Mouse (Mus musculus) liver, embryonic 16.5 days (tissue): ENCODE data around the gene Eya2. TPM values are rescaled to one million over a fixed set of nuclear protein-coding genes. Genes with fewer than 3 reads are reported as not detected.
"Not testable (repeated sequence)": the region's sequence is repeated elsewhere in the genome, so short reads cannot be mapped to it uniquely, and the experiment has no call there.

Experiments used
- ATAC-seq: fragments of 200-750 bp; cut with Nextera tagmentation; 2 replicates; pipeline ENCODE4 v1.8.0; 2017; ENCODE audit warnings: low read depth, mild to moderate bottlenecking, moderate number of reproducible peaks, moderate library complexity
- H3K27ac ChIP-seq: fragments of 300-500 bp; sonication (generic); 2 replicates; pipeline ENCODE4 v1.5.1; 2014; ENCODE audit warnings: mild to moderate bottlenecking, low read length
- H3K27me3 ChIP-seq: fragments of 300-500 bp; sonication (generic); 2 replicates; pipeline ENCODE4 v1.6.1; 2014; ENCODE audit warnings: low read depth, low read length, mixed read lengths; ENCODE audit not compliant: control insufficient read depth, insufficient read depth
- H3K36me3 ChIP-seq: fragments of 300-500 bp; sonication (generic); 2 replicates; pipeline ENCODE4 v1.6.1; 2014; ENCODE audit warnings: mild to moderate bottlenecking; ENCODE audit not compliant: control insufficient read depth, insufficient read depth
- H3K4me1 ChIP-seq: fragments of 300-500 bp; sonication (generic); 2 replicates; pipeline ENCODE4 v1.6.1; 2014; ENCODE audit warnings: low read depth, low read length, mixed read lengths; ENCODE audit not compliant: control insufficient read depth
- H3K4me2 ChIP-seq: fragments of 300-500 bp; sonication (generic); 2 replicates; pipeline ENCODE4 v1.6.1; 2014; ENCODE audit warnings: low read depth, low read length, mixed read lengths
- H3K4me3 ChIP-seq: fragments of 300-500 bp; sonication (generic); 2 replicates; pipeline ENCODE4 v1.5.1; 2014; ENCODE audit warnings: low read depth, mild to moderate bottlenecking, low read length
- H3K9ac ChIP-seq: fragments of 300-500 bp; sonication (generic); 2 replicates; pipeline ENCODE4 v1.6.1; 2014; ENCODE audit warnings: low read depth, low read length
- H3K9me3 ChIP-seq: fragments of 300-500 bp; sonication (generic); replicated peaks from 2 replicates; pipeline ENCODE4 v1.6.1; 2016; ENCODE audit warnings: low read length; ENCODE audit not compliant: control insufficient read depth
- WGBS: fragments of 180-500 bp; shearing (Covaris S2); extraction: QIAGEN DNeasy Blood & Tissue Kit; methylation state at CpG from one replicate; pipeline ENCODE4 v1.1.7; 2014; ENCODE audit not compliant: insufficient replicate concordance; 5-methylcytosine and 5-hydroxymethylcytosine counted together
- polyA plus RNA-seq: library from polyadenylated mRNA; unstranded; fragments of >200 nt; fragmentation: Nextera tagmentation; extraction: Ambion mirVana; gene quantifications from 2 replicates; pipeline ENCODE4 v1.2.1, GENCODE M21; 2015

The Eya2 gene
- polyA plus RNA-seq, 1 experiment from 2014 or later = 0.22 TPM

- H3K4me3 ChIP-seq = no peak overlapping the region
- H3K27ac ChIP-seq = no peak overlapping the region
- no peak for ATAC-seq
- H3K9ac ChIP-seq = no peak overlapping the region
- no peaks in the 10 kb centered on the region for H3K4me1 ChIP-seq
- 81% methylated on average over 8 of the region's 8 CpGs for WGBS
- no peak overlapping the region for H3K4me2 ChIP-seq
- H3K27me3 ChIP-seq = no peaks in the 10 kb centered on the region
- no peaks in the 10 kb centered on the region for H3K9me3 ChIP-seq
- peaks cover 36% of the 10 kb centered on the region for H3K36me3 ChIP-seq
These were observed 203.0 kb downstream of the Eya2 start for GRCm38 (mm10) chr2:165797876-165798275.

- peaks cover 41% of the 10 kb centered on the region for H3K36me3 ChIP-seq
- H3K9me3 ChIP-seq, H3K4me1 ChIP-seq, H3K4me3 ChIP-seq, H3K27ac ChIP-seq, H3K4me2 ChIP-seq, H3K27me3 ChIP-seq, H3K9ac ChIP-seq, ATAC-seq: not testable (repeated sequence)
- WGBS = 86% methylated on average over 3 of the region's 3 CpGs
These were observed 205.3 kb downstream of the Eya2 start for GRCm38 (mm10) chr2:165800174-165800573.

GRCm38 (mm10) chr2:165808179-165808975 is 213.5 kb downstream of the Eya2 start:
- Histone ChIP-seq H3K36me3 (peaks cover 57% of the 10 kb centered on the region), H3K27me3 (no peaks in the 10 kb centered on the region), H3K9ac (no peak overlapping the region), H3K27ac (no peak overlapping the region), H3K4me1 (no peaks in the 10 kb centered on the region), H3K9me3 (no peaks in the 10 kb centered on the region), H3K4me2 (no peak overlapping the region), H3K4me3 (no peak overlapping the region)
- ATAC-seq = no peak
- WGBS = 89% methylated on average over 12 of the region's 12 CpGs

- H3K36me3 ChIP-seq = peaks cover 63% of the 10 kb centered on the region
- ATAC-seq = no peak
These were observed 214.3 kb downstream of the Eya2 start for GRCm38 (mm10) chr2:165809091-165809490.

GRCm38 (mm10) chr2:165809901-165810477 is 215.2 kb downstream of the Eya2 start:
- Histone ChIP-seq H3K27ac (no peak overlapping the region), H3K9me3 (no peaks in the 10 kb centered on the region), H3K4me3 (no peak overlapping the region), H3K4me1 (no peaks in the 10 kb centered on the region), H3K36me3 (peaks cover 64% of the 10 kb centered on the region), H3K4me2 (no peak overlapping the region), H3K9ac (no peak overlapping the region), H3K27me3 (no peaks in the 10 kb centered on the region)
- ATAC-seq = no peak
- 83% methylated on average over 5 of the region's 5 CpGs for WGBS

More at GRCm38 (mm10) chr2:165809091-165809490, 214.3 kb downstream of the Eya2 start:
- Histone ChIP-seq H3K4me1 (no peaks in the 10 kb centered on the region), H3K27ac (no peak overlapping the region), H3K4me3 (no peak overlapping the region), H3K9ac (no peak overlapping the region), H3K9me3 (no peaks in the 10 kb centered on the region), H3K4me2 (no peak overlapping the region), H3K27me3 (no peaks in the 10 kb centered on the region)
- 87% methylated on average over 5 of the region's 5 CpGs for WGBS

GRCm38 (mm10) chr2:165811536-165811935 is 216.7 kb downstream of the Eya2 start:
- no peaks in the 10 kb centered on the region for H3K4me1 ChIP-seq
- no peak overlapping the region for H3K9ac ChIP-seq
- no peaks in the 10 kb centered on the region for H3K27me3 ChIP-seq
- ATAC-seq = no peak
- no peak overlapping the region for H3K4me2 ChIP-seq
- no peaks in the 10 kb centered on the region for H3K9me3 ChIP-seq
- 64% methylated on average over 5 of the region's 5 CpGs for WGBS
- no peak overlapping the region for H3K27ac ChIP-seq
- peaks cover 53% of the 10 kb centered on the region for H3K36me3 ChIP-seq
- H3K4me3 ChIP-seq = no peak overlapping the region

GRCm38 (mm10) chr2:165812889-165813288 is 218.1 kb downstream of the Eya2 start:
- no peaks in the 10 kb centered on the region for H3K9me3 ChIP-seq
- no peaks in the 10 kb centered on the region for H3K4me1 ChIP-seq
- H3K36me3 ChIP-seq = peaks cover 47% of the 10 kb centered on the region
- H3K27me3 ChIP-seq = no peaks in the 10 kb centered on the region
- no peak overlapping the region for H3K4me2 ChIP-seq
- H3K27ac ChIP-seq = no peak overlapping the region
- H3K9ac ChIP-seq = no peak overlapping the region
- WGBS = 83% methylated on average over 8 of the region's 8 CpGs
- ATAC-seq = no peak
- no peak overlapping the region for H3K4me3 ChIP-seq

GRCm38 (mm10) chr2:165815103-165815880 is 220.5 kb downstream of the Eya2 start:
- H3K4me1 ChIP-seq = no peaks in the 10 kb centered on the region
- H3K36me3 ChIP-seq = peaks cover 59% of the 10 kb centered on the region
- no peak overlapping the region for H3K27ac ChIP-seq
- H3K4me3 ChIP-seq = no peak overlapping the region
- ATAC-seq = no peak
- no peaks in the 10 kb centered on the region for H3K27me3 ChIP-seq
- no peak overlapping the region for H3K9ac ChIP-seq
- H3K9me3 ChIP-seq = no peaks in the 10 kb centered on the region
- no peak overlapping the region for H3K4me2 ChIP-seq
- 81% methylated on average over 25 of the region's 28 CpGs for WGBS

GRCm38 (mm10) chr2:165817437-165817836 is 222.6 kb downstream of the Eya2 start:
- H3K9ac ChIP-seq = no peak overlapping the region
- H3K4me1 ChIP-seq = no peaks in the 10 kb centered on the region
- no peak overlapping the region for H3K27ac ChIP-seq
- peaks cover 50% of the 10 kb centered on the region for H3K36me3 ChIP-seq
- H3K4me2 ChIP-seq = no peak overlapping the region
- WGBS = 90% methylated on average over 10 of the region's 10 CpGs
- H3K9me3 ChIP-seq = no peaks in the 10 kb centered on the region
- no peak overlapping the region for H3K4me3 ChIP-seq
- no peaks in the 10 kb centered on the region for H3K27me3 ChIP-seq
- no peak for ATAC-seq
